In the genomic region with DNA sequence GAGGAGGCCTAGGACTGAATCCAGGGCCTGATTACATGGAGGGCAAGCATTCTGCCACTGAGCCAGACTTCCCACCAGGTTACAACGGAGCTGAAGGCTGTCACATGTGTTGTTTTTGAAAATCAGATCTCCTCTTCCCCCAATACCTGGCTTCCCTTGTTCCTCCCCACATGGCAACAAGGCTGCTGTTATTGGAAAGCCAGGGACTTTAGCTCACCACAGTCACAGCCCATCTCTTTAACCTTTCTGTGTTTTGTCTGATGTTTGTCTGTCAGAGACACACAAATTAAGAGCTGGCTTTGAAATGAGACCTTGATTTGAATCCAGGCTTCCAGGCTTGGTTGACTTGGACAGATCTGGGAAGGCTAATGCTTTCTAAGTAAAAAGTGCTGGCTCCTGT, we compare ENCODE assay signal across 7 mouse cellular contexts. TPM values are rescaled to one million over a fixed set of nuclear protein-coding genes. Genes with fewer than 3 reads are reported as not detected.
DNase-seq lines count a peak whose midpoint lies in the region; ATAC-seq and TF ChIP-seq lines count a peak whose summit lies in the region.

No protein-coding gene starts in this region.

- peak overlapping the region; percentile 55 for H3K4me3 ChIP-seq in lung, embryonic 16.5 days (ENCODE audit: low read length)
- H3K4me3 ChIP-seq in forebrain, embryonic 15.5 days: peak overlapping the region; percentile 72
- H3K4me3 ChIP-seq in liver, embryonic 11.5 days (ENCODE audit: low read depth, low read length): peak overlapping the region; percentile 76; the same call in 1 of the 2 replicates
- H3K4me3 ChIP-seq in stomach, postnatal 0 days (ENCODE audit: low read depth, low read length): peak overlapping the region; percentile 70

- H3K4me1 ChIP-seq in lung, embryonic 16.5 days (replicated peaks; ENCODE audit: control insufficient read depth, insufficient read depth, low read length): peaks cover 12% of the 10 kb centered on the region
- H3K4me1 ChIP-seq in forebrain, embryonic 15.5 days: peaks cover 33% of the 10 kb centered on the region
- H3K4me1 ChIP-seq in liver, embryonic 11.5 days (replicated peaks; ENCODE audit: control insufficient read depth, insufficient read depth, low read length): peaks cover 14% of the 10 kb centered on the region
- no peaks in the 10 kb centered on the region; the same call in 1 of the 2 replicates for H3K4me1 ChIP-seq in stomach, postnatal 0 days (replicated peaks; ENCODE audit: control insufficient read depth, insufficient read depth)

- no peak overlapping the region for H3K27ac ChIP-seq in lung, embryonic 16.5 days (ENCODE audit: low read length)
- no peak overlapping the region for H3K27ac ChIP-seq in forebrain, embryonic 15.5 days (replicated peaks)
- no peak overlapping the region for H3K27ac ChIP-seq in liver, embryonic 11.5 days (ENCODE audit: low read depth, low read length)
- H3K27ac ChIP-seq in stomach, postnatal 0 days (replicated peaks): no peak overlapping the region

- no peaks in the 10 kb centered on the region for H3K27me3 ChIP-seq in lung, embryonic 16.5 days (ENCODE audit: control insufficient read depth, insufficient read depth, low read depth, low read length)
- no peaks in the 10 kb centered on the region for H3K27me3 ChIP-seq in forebrain, embryonic 15.5 days
- no peaks in the 10 kb centered on the region for H3K27me3 ChIP-seq in liver, embryonic 11.5 days (replicated peaks; ENCODE audit: control insufficient read depth, insufficient read depth, low read length)
- no peaks in the 10 kb centered on the region for H3K27me3 ChIP-seq in stomach, postnatal 0 days (ENCODE audit: control insufficient read depth, insufficient read depth, low read length)

- 35% methylated on average over 1 of the region's 1 CpGs for WGBS in lung, embryonic 16.5 days
- 15% methylated on average over 1 of the region's 1 CpGs for WGBS in forebrain, embryonic 15.5 days
- 30% methylated on average over 1 of the region's 1 CpGs for WGBS in liver, embryonic 11.5 days
- whole genome bisulfite sequencing in stomach, postnatal 0 days: 6% methylated on average over 1 of the region's 1 CpGs

- no peak for ATAC-seq in lung, embryonic 16.5 days (ENCODE audit: low read depth)
- ATAC-seq in forebrain, embryonic 15.5 days (replicated peaks): no peak
- no peak for ATAC-seq in liver, embryonic 11.5 days (replicated peaks; ENCODE audit: low FRiP score)
- no peak for ATAC-seq in stomach, postnatal 0 days (ENCODE audit: low FRiP score, low TSS enrichment)

- DNase-seq in lung, adult 18-20 months: no peak
- DNase-seq in liver, embryonic 11.5 days (ENCODE audit: low spot score): no peak
- no peak for DNase-seq in stomach, postnatal 0 days (ENCODE audit: low spot score)
- no peak for DNase-seq in embryo, embryonic 11 days
- DNase-seq in frontal cortex, postnatal 14 days (ENCODE audit: low spot score in 2 of 2): no peak

- H3K9me3 ChIP-seq in lung, embryonic 16.5 days (ENCODE audit: control insufficient read depth, low read length): no peaks in the 10 kb centered on the region
- H3K9me3 ChIP-seq in forebrain, embryonic 15.5 days: no peaks in the 10 kb centered on the region
- H3K9me3 ChIP-seq in liver, embryonic 11.5 days (ENCODE audit: control insufficient read depth, low read length): no peaks in the 10 kb centered on the region
- H3K9me3 ChIP-seq in stomach, postnatal 0 days (ENCODE audit: control insufficient read depth, low read length): no peaks in the 10 kb centered on the region

- H3K4me2 ChIP-seq in lung, embryonic 16.5 days (ENCODE audit: low read depth, low read length): peak overlapping the region; percentile 75
- peak overlapping the region; percentile 69 for H3K4me2 ChIP-seq in forebrain, embryonic 15.5 days (replicated peaks)
- peak overlapping the region; percentile 76 for H3K4me2 ChIP-seq in liver, embryonic 11.5 days
- peak overlapping the region; percentile 63 for H3K4me2 ChIP-seq in stomach, postnatal 0 days (replicated peaks; ENCODE audit: low read depth)

- TF ChIP-seq CTCF in stomach, postnatal 0 days (IDR thresholded peaks at IDR 0.05; ENCODE audit: low read depth): no peak

- H3K36me3 ChIP-seq in lung, embryonic 16.5 days (ENCODE audit: control insufficient read depth, insufficient read depth, low read length): no peaks in the 10 kb centered on the region
- H3K36me3 ChIP-seq in forebrain, embryonic 15.5 days: no peaks in the 10 kb centered on the region
- H3K36me3 ChIP-seq in liver, embryonic 11.5 days (ENCODE audit: control insufficient read depth, insufficient read depth, low read length): no peaks in the 10 kb centered on the region
- H3K36me3 ChIP-seq in stomach, postnatal 0 days (ENCODE audit: control insufficient read depth, insufficient read depth, low read length): no peaks in the 10 kb centered on the region

- TF ChIP-seq EP300 in stomach, postnatal 0 days (optimal IDR thresholded peaks at IDR 0.05): no peak

- peak overlapping the region; percentile 56 for H3K9ac ChIP-seq in lung, embryonic 16.5 days (ENCODE audit: low read length)
- H3K9ac ChIP-seq in forebrain, embryonic 15.5 days (replicated peaks): no peak overlapping the region; the same call in 1 of the 2 replicates
- H3K9ac ChIP-seq in liver, embryonic 11.5 days (ENCODE audit: low read depth, low read length): 0 out of 2 replicates have a peak overlapping the region, but pooled peaks have one; percentile 9
- peak overlapping the region; percentile 45 for H3K9ac ChIP-seq in stomach, postnatal 0 days (ENCODE audit: low read length)

RNA-seq across cellular contexts. Expression of gene Uso1, which starts 1.5 kb away (rescaled TPM):
- 37.7 and 38.3 TPM in 2 replicates for polyA plus RNA-seq in lung, embryonic 16.5 days (2015; fragmentation: Nextera tagmentation; extraction: Ambion mirVana)
- 42.1 and 45.8 TPM in 2 replicates for polyA plus RNA-seq in forebrain, embryonic 15.5 days (2015; fragmentation: Nextera tagmentation; extraction: Ambion mirVana)
- 24.1 and 26.9 TPM in 2 replicates for polyA plus RNA-seq in liver, embryonic 11.5 days (2014; fragmentation: Nextera tagmentation; extraction: Ambion mirVana)
- polyA plus RNA-seq in stomach, postnatal 0 days (2015; fragmentation: Nextera tagmentation; extraction: Ambion mirVana): 36.6 and 36.7 TPM in 2 replicates

RNA-seq across cellular contexts. Expression of gene G3bp2, which starts 55.7 kb away (rescaled TPM):
- polyA plus RNA-seq in lung, embryonic 16.5 days (2015; fragmentation: Nextera tagmentation; extraction: Ambion mirVana): 124 and 144 TPM in 2 replicates
- polyA plus RNA-seq in forebrain, embryonic 15.5 days (2015; fragmentation: Nextera tagmentation; extraction: Ambion mirVana): 323 and 349 TPM in 2 replicates
- 127 and 143 TPM in 2 replicates for polyA plus RNA-seq in liver, embryonic 11.5 days (2014; fragmentation: Nextera tagmentation; extraction: Ambion mirVana)
- polyA plus RNA-seq in stomach, postnatal 0 days (2015; fragmentation: Nextera tagmentation; extraction: Ambion mirVana): 94.0 and 111 TPM in 2 replicates
